Mouse (Mus musculus): ENCODE measurements at regions not wholly inside any gene's neighbourhood (a gene's known extent, or its start where the extent isn't known, plus 50 kb on each side); places are given as distances from the start of the nearest gene placed in this dataset.

- DNase-seq = no peak
Measured at GRCm38 (mm10) chr5:73797980-73798379, 146.8 kb downstream of the Spata18 start.

GRCm38 (mm10) chr5:73803431-73803830 is 152.3 kb downstream of the Spata18 start:
- DNase-seq = no peak

- DNase-seq = no peak
Measured at GRCm38 (mm10) chr5:73804556-73805230, 153.5 kb downstream of the Spata18 start.

GRCm38 (mm10) chr5:73810660-73811059 is 159.5 kb downstream of the Spata18 start:
- DNase-seq = no peak

GRCm38 (mm10) chr5:73811094-73811521 is 159.9 kb downstream of the Spata18 start:
- DNase-seq = no peak

- DNase-seq = no peak
Measured at GRCm38 (mm10) chr5:73815752-73816151, 164.6 kb downstream of the Spata18 start.

GRCm38 (mm10) chr5:73817180-73817579 is 166.0 kb downstream of the Spata18 start:
- no peak for DNase-seq

- DNase-seq = no peak
Measured at GRCm38 (mm10) chr5:73821956-73822545, 170.9 kb downstream of the Spata18 start.

GRCm38 (mm10) chr5:73823421-73823820 is 172.2 kb downstream of the Spata18 start:
- no peak for DNase-seq

- no peak for DNase-seq
Measured at GRCm38 (mm10) chr5:73826941-73827340, 175.8 kb downstream of the Spata18 start.

GRCm38 (mm10) chr5:73833721-73834120 is 182.5 kb downstream of the Spata18 start:
- no peak for DNase-seq

- DNase-seq = no peak
Measured at GRCm38 (mm10) chr5:73843776-73844175, 192.6 kb downstream of the Spata18 start.

- no peak for DNase-seq
Measured at GRCm38 (mm10) chr5:73846096-73846782, 195.1 kb downstream of the Spata18 start.

GRCm38 (mm10) chr5:73846783-73847151 is 195.6 kb downstream of the Spata18 start:
- no peak for DNase-seq

GRCm38 (mm10) chr5:73851501-73851900 is 200.3 kb downstream of the Spata18 start:
- no peak for DNase-seq

GRCm38 (mm10) chr5:73854025-73854773 is 203.0 kb downstream of the Spata18 start:
- peak; percentile 79 for DNase-seq

GRCm38 (mm10) chr5:73854774-73855371 is 203.7 kb downstream of the Spata18 start:
- peak; percentile 20 for DNase-seq

GRCm38 (mm10) chr5:73859320-73859719 is 208.1 kb downstream of the Spata18 start:
- DNase-seq = no peak

- peak; percentile 13 for DNase-seq
Measured at GRCm38 (mm10) chr5:73864138-73864761, 204.0 kb downstream of the Usp46 start.

- no peak for DNase-seq
Measured at GRCm38 (mm10) chr5:73872641-73873421, 195.4 kb downstream of the Usp46 start.

GRCm38 (mm10) chr5:73874770-73875169 is 193.5 kb downstream of the Usp46 start:
- no peak for DNase-seq

- DNase-seq = no peak
Measured at GRCm38 (mm10) chr5:73875847-73876246, 192.4 kb downstream of the Usp46 start.

All from cerebellum, adult 8-10 months (tissue).